Mouse (Mus musculus) neural tube, embryonic 14.5 days (tissue): ENCODE data around the gene Dpyd. TPM values are rescaled to one million over a fixed set of nuclear protein-coding genes. Genes with fewer than 3 reads are reported as not detected.

Source experiments
- ATAC-seq: fragments of 200-750 bp; cut with Nextera tagmentation; 2 replicates; pipeline ENCODE4 v1.8.0; 2017; ENCODE audit warnings: low read depth, mild to moderate bottlenecking, moderate TSS enrichment, moderate library complexity
- H3K27ac ChIP-seq: fragments of 300-500 bp; sonication (generic); 2 replicates; pipeline ENCODE4 v1.5.1; 2014; ENCODE audit warnings: low read depth, mild to moderate bottlenecking, control low read depth, low read length, moderate library complexity, mixed read lengths
- H3K27me3 ChIP-seq: fragments of 300-500 bp; sonication (generic); 2 replicates; pipeline ENCODE4 v1.6.1; 2014; ENCODE audit warnings: low read length; ENCODE audit not compliant: control insufficient read depth, insufficient read depth
- H3K36me3 ChIP-seq: fragments of 300-500 bp; sonication (generic); 2 replicates; pipeline ENCODE4 v1.6.1; 2014; ENCODE audit warnings: low read length, mixed read lengths; ENCODE audit not compliant: control insufficient read depth, insufficient read depth
- H3K4me1 ChIP-seq: fragments of 300-500 bp; sonication (generic); 2 replicates; pipeline ENCODE4 v1.6.1; 2014; ENCODE audit warnings: low read length; ENCODE audit not compliant: control insufficient read depth, insufficient read depth
- H3K4me2 ChIP-seq: fragments of 300-500 bp; sonication (generic); 2 replicates; pipeline ENCODE4 v1.6.1; 2014; ENCODE audit warnings: mild to moderate bottlenecking, low read depth, low read length, control low read depth
- H3K4me3 ChIP-seq: fragments of 300-500 bp; sonication (generic); 2 replicates; pipeline ENCODE4 v1.5.1; 2014; ENCODE audit warnings: low read depth, low read length, control low read depth, mixed read lengths
- H3K9ac ChIP-seq: fragments of 300-500 bp; sonication (generic); replicated peaks from 2 replicates; pipeline ENCODE4 v1.6.1; 2014; ENCODE audit warnings: low read depth, mild to moderate bottlenecking, control low read depth, low read length, mixed read lengths
- H3K9me3 ChIP-seq: fragments of 300-500 bp; sonication (generic); 2 replicates; pipeline ENCODE4 v1.6.1; 2016; ENCODE audit warnings: low read length; ENCODE audit not compliant: control insufficient read depth
- WGBS: fragments of 180-500 bp; shearing (Covaris S2); extraction: QIAGEN DNeasy Blood & Tissue Kit; methylation state at CpG from one replicate; pipeline ENCODE4 v1.1.7; 2014; 5-methylcytosine and 5-hydroxymethylcytosine counted together
- polyA plus RNA-seq: library from polyadenylated mRNA; unstranded; fragments of >200 nt; fragmentation: Nextera tagmentation; extraction: Ambion mirVana; gene quantifications from 2 replicates; pipeline ENCODE4 v1.2.1, GENCODE M21; 2014

Dpyd gene
- polyA plus RNA-seq, 1 experiment from 2014 or later, result 10.2 TPM

DNA sequence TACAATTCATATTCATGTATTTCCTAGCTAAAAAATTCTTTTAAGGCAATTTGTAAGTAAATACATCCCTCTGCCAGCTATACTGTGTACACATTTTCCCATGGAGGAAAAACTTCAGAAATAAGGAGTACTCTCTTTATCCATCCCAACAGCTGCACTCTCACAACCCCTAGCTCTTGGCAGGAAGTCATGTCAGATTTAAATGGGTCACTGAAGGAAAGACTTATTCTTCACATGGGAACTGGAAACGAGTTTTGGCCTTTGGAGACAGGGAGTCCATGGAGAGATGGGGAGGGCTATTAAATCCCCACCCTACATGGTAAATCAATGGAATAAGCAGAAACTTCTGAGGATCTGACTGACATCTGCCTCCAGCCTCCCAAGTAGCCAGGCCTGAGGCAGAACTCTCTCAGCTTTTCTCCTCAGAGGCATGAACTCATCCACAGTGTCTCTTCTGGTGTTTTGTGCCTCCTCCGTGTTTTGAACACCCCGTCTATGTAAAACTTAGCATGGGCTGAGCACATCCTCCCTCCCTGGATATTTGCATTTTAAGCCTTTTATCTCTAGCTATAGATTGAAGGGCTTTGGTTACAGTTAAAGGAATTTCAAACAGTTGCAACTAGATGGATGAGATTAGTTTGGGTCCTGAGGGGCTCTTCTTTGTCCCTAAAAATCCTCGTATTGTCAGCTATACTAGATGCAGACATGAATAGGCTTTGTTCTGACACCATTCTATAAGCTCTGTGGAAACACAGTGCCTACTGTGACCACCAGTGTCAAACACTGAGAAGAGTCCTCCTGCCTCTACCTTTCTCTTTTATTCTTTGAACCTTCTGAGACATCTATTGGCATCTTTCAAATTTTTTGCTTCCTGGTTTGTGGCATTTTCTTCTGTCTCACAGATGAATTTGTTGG, 288.9 kb downstream of the Dpyd start:
- H3K27ac ChIP-seq, result no peak overlapping the region
- H3K4me2 ChIP-seq, result no peak overlapping the region
- H3K9ac ChIP-seq, result no peak overlapping the region
- no peaks in the 10 kb centered on the region for H3K27me3 ChIP-seq
- no peaks in the 10 kb centered on the region for H3K4me1 ChIP-seq
- 37% methylated on average over 4 of the region's 4 CpGs for WGBS
- ATAC-seq, result no peak
- H3K36me3 ChIP-seq, result no peaks in the 10 kb centered on the region
- H3K4me3 ChIP-seq, result no peak overlapping the region
- no peaks in the 10 kb centered on the region for H3K9me3 ChIP-seq

DNA sequence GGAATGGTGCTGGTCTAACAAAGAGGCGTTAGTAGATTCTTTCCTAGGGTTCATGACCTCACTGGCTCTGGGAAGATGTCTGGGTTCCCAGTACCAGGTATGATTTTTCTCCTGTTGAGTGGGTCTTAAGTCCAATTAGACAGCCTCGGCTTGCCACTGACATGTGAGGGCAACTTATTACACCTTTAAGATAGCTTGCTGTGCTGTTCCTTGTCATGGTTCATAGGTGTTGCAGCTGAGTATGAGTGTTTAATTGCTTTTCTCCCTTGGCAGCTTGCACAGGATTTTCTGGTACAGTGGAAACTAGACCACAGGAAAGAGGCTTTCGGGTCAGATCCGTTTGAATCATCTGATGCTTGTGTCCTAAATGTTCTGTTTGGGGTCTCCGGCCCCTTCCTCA, 290.8 kb downstream of the Dpyd start:
- H3K4me1 ChIP-seq, result no peaks in the 10 kb centered on the region
- no peak overlapping the region for H3K4me3 ChIP-seq
- H3K27ac ChIP-seq, result no peak overlapping the region
- H3K9ac ChIP-seq, result no peak overlapping the region
- ATAC-seq, result no peak
- no peaks in the 10 kb centered on the region for H3K9me3 ChIP-seq
- no peak overlapping the region for H3K4me2 ChIP-seq
- H3K27me3 ChIP-seq, result no peaks in the 10 kb centered on the region
- 79% methylated on average over 5 of the region's 5 CpGs for WGBS
- no peaks in the 10 kb centered on the region for H3K36me3 ChIP-seq

DNA sequence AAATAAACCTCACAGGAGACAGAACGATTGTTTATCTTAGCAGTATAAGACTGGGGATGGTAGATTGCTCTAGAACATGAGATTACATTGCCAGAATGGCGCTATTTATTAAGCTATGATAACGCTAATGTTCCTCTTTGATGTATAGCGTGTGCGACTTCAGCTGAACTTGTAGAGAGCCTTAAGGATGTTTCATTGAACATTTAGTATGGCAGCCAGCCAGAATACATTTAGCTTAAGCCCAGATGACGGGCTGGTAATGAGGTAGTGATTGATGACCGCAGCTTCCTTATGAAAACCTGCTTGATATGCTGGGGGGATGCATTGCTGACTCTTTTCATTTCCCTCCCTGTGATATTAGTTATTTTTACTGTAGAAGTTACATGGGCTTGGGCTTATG, 293.5 kb downstream of the Dpyd start:
- Histone ChIP-seq H3K36me3 (no peaks in the 10 kb centered on the region), H3K4me1 (no peaks in the 10 kb centered on the region), H3K9me3 (no peaks in the 10 kb centered on the region), H3K27ac (no peak overlapping the region), H3K4me3 (no peak overlapping the region), H3K4me2 (no peak overlapping the region), H3K27me3 (no peaks in the 10 kb centered on the region), H3K9ac (no peak overlapping the region)
- ATAC-seq, result peak; percentile 71; the same call in 1 of the 2 replicates
- WGBS, result 50% methylated on average over 7 of the region's 7 CpGs

DNA sequence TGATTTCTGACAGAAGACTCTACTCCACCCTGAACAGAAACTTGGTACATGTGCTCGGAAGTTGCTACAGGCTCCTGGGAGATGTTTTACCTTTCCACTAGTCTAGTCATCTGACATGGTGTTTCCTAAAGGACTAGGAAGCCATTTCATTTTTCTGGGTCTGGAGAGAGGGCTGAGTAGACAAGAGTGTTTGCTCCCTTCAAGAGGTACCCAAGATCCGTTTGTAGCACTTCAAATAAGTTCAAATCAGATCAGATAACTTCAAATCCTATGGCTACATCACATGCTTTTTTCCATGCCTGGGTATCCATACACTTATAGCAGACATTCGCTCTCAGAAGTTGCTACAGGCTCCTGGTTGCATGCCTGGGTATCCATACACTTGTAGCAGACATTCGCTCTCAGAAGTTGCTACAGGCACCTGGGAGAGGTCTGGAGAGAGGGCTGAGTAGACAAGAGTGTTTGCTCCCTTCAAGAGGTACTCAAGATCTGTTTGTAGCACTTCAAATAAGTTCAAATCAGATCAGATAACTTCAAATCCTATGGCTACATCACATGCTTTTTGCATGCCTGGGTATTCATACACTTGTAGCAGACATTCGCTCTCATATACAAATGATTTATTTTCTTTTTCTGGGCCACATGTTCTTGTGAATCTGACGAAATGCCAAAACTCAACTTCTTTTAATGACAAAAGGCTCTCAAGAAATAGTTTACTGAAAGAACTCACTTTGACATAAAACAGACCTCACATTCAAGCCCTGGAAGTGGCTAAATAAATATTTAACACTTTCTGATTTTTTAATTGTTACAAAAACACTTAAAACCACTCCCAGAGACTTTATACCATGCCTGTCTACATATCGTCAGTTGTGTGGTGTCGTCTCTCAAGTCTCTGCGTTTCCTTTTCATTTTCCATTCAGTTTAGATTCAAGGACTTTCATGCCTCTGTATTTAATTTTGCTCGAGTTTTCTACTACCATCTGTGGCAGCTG, 307.5 kb downstream of the Dpyd start:
- Histone ChIP-seq H3K4me3 (no peak overlapping the region), H3K36me3 (no peaks in the 10 kb centered on the region), H3K4me1 (no peaks in the 10 kb centered on the region), H3K27me3 (no peaks in the 10 kb centered on the region), H3K4me2 (no peak overlapping the region), H3K9me3 (no peaks in the 10 kb centered on the region), H3K9ac (no peak overlapping the region), H3K27ac (no peak overlapping the region)
- WGBS, result 90% methylated on average over 10 of the region's 10 CpGs
- no peak for ATAC-seq

DNA sequence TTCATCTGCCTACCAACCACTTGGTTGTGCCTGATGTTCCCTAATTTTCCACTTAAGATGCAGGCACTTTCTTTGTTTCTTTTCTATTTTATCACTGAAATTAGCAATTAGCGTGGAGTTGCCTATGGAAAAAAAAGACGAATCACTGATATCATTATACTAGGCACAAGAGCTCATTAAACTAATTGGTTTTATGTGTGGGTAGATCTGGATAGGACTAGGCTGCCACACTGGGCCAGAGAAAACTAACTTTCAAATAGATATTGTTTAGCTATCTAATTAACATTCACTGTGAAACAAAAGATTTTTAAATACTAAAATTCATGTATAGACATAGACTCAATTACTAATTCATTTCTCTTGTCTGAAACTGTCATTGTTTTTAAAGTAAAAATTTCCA, 313.9 kb downstream of the Dpyd start:
- H3K4me1 ChIP-seq, result no peaks in the 10 kb centered on the region
- no peaks in the 10 kb centered on the region for H3K36me3 ChIP-seq
- H3K4me3 ChIP-seq, result no peak overlapping the region
- no peak overlapping the region for H3K4me2 ChIP-seq
- no peaks in the 10 kb centered on the region for H3K27me3 ChIP-seq
- no peaks in the 10 kb centered on the region for H3K9me3 ChIP-seq
- no peak overlapping the region for H3K27ac ChIP-seq
- no peak for ATAC-seq
- H3K9ac ChIP-seq, result no peak overlapping the region
- 59% methylated on average over 2 of the region's 2 CpGs for WGBS

DNA sequence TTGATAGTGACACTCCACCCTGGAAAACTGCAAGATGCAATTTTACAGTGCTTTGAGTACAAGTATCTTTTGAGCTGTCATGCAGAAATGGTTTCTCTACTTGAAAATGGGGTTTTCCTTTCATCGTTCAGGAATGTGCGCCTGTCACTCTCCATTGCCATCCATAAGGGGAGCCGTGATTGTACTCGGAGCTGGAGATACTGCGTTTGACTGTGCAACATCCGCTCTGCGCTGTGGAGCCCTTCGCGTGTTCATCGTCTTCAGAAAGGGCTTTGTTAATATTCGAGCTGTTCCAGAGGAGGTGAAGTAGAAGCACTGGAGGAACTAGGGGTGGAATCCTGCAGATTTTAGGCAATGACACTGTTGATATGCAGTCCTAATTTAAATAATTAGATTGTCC, 337.1 kb downstream of the Dpyd start:
- H3K36me3 ChIP-seq, result no peaks in the 10 kb centered on the region
- no peak for ATAC-seq
- H3K9ac ChIP-seq, result no peak overlapping the region
- WGBS, result 78% methylated on average over 11 of the region's 11 CpGs
- H3K9me3 ChIP-seq, result no peaks in the 10 kb centered on the region
- H3K4me2 ChIP-seq, result no peak overlapping the region
- no peak overlapping the region for H3K27ac ChIP-seq
- no peaks in the 10 kb centered on the region for H3K4me1 ChIP-seq
- H3K4me3 ChIP-seq, result no peak overlapping the region
- no peaks in the 10 kb centered on the region for H3K27me3 ChIP-seq

DNA sequence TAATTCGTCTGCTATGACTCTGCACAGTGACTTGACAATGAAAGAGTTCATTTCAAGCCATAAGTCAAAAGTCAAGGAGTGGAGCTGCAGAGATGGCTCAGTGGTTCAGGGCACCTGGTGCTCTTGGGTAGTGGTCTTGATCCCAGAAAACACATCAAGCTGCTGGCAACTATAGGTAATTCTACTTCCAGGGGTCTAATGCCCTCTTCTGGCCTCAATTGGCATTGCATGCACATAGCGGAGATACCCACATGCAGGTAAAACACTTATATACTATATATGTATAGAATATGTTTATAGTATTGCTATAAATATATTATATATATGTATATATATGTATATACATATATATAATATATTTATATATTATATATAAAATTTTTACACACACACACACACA, 429.4 kb downstream of the Dpyd start:
- Histone ChIP-seq H3K4me1 (no peaks in the 10 kb centered on the region), H3K9ac (no peak overlapping the region), H3K27me3 (no peaks in the 10 kb centered on the region), H3K27ac (no peak overlapping the region), H3K4me3 (no peak overlapping the region), H3K9me3 (no peaks in the 10 kb centered on the region), H3K36me3 (no peaks in the 10 kb centered on the region), H3K4me2 (no peak overlapping the region)
- WGBS, result 95% methylated on average over 2 of the region's 2 CpGs
- ATAC-seq, result no peak

DNA sequence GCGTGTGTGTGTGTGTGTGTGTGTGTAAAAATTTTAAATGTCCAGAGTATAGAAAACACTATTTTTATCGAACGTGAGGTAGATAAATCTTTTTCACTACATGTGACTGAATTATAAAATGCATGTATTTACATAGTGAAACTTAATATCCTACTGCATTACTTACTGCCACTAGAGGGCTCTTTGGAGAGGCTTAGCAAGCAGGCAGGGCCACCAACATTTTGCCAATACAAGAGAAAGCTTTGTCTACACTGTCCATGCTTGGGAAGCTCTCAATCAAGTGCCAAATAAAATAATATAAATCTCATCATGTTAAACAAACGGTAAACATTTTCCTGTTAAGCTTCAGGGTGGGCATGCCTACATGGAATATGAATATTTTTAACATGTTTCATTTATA, 429.9 kb downstream of the Dpyd start:
- WGBS, result 77% methylated on average over 4 of the region's 4 CpGs
- H3K9me3 ChIP-seq, result no peaks in the 10 kb centered on the region
- H3K9ac ChIP-seq, result no peak overlapping the region
- no peak overlapping the region for H3K27ac ChIP-seq
- no peaks in the 10 kb centered on the region for H3K27me3 ChIP-seq
- no peaks in the 10 kb centered on the region for H3K36me3 ChIP-seq
- no peak for ATAC-seq
- H3K4me2 ChIP-seq, result no peak overlapping the region
- H3K4me1 ChIP-seq, result no peaks in the 10 kb centered on the region
- H3K4me3 ChIP-seq, result no peak overlapping the region

DNA sequence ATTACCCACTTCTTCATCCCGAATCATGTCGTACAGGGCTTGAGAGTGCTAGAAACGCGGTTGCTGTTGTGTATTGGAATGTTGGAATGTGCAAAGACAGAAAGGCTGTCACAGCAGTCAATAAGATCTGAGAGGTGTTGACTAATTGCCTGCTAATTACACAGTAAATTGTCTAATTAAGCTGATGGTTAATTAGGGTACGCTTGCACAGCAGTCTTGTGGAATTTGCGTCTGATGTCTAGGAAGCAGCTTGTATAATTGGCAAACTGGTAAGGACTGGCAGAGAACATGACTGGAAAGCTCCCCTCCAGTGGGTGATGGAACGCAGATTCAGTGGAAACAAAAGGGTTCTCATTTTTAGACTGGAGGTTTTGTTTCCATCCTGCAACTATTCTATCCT, 459.3 kb downstream of the Dpyd start:
- Histone ChIP-seq H3K9me3 (no peaks in the 10 kb centered on the region), H3K36me3 (no peaks in the 10 kb centered on the region), H3K4me3 (no peak overlapping the region), H3K27me3 (no peaks in the 10 kb centered on the region), H3K4me2 (no peak overlapping the region), H3K4me1 (no peaks in the 10 kb centered on the region), H3K9ac (no peak overlapping the region), H3K27ac (no peak overlapping the region)
- 41% methylated on average over 7 of the region's 7 CpGs for WGBS
- peak; percentile 72 for ATAC-seq
